Comparison of ENCODE assay signal across 23 mouse cellular contexts in the genomic region with DNA sequence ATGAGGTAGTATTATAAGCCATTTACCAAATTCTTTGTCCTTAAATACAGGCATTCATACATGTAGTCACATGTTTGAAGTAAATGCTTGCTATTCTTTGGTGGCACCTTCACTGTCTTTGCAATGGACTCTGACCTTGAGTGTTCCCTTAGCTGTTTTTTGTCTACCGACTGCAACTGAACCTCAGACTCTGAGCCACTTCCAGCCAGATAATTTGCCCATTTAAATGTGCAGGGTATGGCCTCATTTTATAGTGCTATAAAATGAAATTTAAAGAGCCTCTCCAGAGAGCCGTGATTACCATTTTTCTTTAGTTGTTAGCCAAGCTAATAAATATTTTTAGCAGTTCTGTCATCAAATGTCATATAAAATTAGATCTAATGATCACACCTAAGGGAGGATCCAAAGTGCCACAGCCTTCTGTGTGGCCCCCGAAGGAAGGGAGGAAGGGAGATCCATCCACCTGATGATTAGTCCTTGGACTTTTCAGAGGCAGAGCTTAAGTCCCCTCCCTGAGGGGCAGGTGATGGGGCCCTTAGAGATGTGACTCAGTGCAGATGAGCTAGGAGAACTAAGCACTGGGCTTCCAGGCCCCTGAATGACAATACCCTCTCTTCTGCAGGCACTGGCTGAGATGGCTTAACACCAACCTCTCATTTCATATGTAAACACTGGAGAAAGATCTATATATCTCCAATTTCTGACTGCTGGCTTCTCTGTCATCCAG.
A peak's percentile ranks its signal among the peaks of the same experiment; 100 is the strongest.
DNase-seq lines count a peak whose midpoint lies in the region; ATAC-seq and TF ChIP-seq lines count a peak whose summit lies in the region.
"Had no signal": no experiment of that assay in that cellular context is flagged by ENCODE, and none has a peak within 500 bp of the region (broad histone marks: within the 10 kb centered on the region; RNA-seq: fewer than 3 reads in every experiment).

No protein-coding gene starts in this region.

- no peak for TF ChIP-seq CTCF in layer of hippocampus, adult 2 months (conservative IDR thresholded peaks at IDR 0.05)

- 57% methylated on average over 3 of the region's 3 CpGs for WGBS in intestine, embryonic 16.5 days

- no peaks in the 10 kb centered on the region for H3K9me3 ChIP-seq in intestine, embryonic 16.5 days (ENCODE audit: control insufficient read depth, low read length)
- H3K9me3 ChIP-seq: embryonic facial prominence, embryonic 12.5 days; forebrain, embryonic 13.5 days; forebrain, embryonic 15.5 days had no signal

- ATAC-seq in intestine, embryonic 16.5 days, result peak; percentile 84
- ATAC-seq: activated CD4-positive, CD25-positive, alpha-beta regulatory T cell, adult 4 months; CD4-positive, CD25-positive, alpha-beta regulatory T cell, adult 4 months; forebrain, embryonic 13.5 days; forebrain, embryonic 15.5 days; Patski had no signal

- DNase-seq in layer of hippocampus, adult 2 months (ENCODE audit: low spot score in 2 of 2), result no peak
- no peak for DNase-seq in layer of hippocampus, postnatal 36 days
- no peak for DNase-seq in adrenal gland, postnatal 10 days
- no peak for DNase-seq in cerebellum, adult 8-10 months
- DNase-seq: adrenal gland, postnatal 14 days; adrenal gland, postnatal 36 days; B cell, adult 2 months; cerebellum, adult 11-12 months; cerebellum, adult 2 months; cerebellum, adult 9-11 months; cerebellum, postnatal 14 days; cerebellum, postnatal 36 days; embryo, embryonic 11 days had no signal

- H3K36me3 ChIP-seq in intestine, embryonic 16.5 days (ENCODE audit: control insufficient read depth, insufficient read depth, low read length), result no peaks in the 10 kb centered on the region
- H3K36me3 ChIP-seq: embryonic facial prominence, embryonic 12.5 days; forebrain, embryonic 15.5 days; G1E had no signal

- H3K27ac ChIP-seq in layer of hippocampus, adult 2 months, result 0 out of 2 replicates have a peak overlapping the region, but pooled peaks have one; percentile 63
- H3K27ac ChIP-seq in intestine, embryonic 16.5 days (ENCODE audit: low read length), result no peak overlapping the region
- H3K27ac ChIP-seq: embryonic facial prominence, embryonic 12.5 days; forebrain, embryonic 13.5 days; forebrain, embryonic 15.5 days had no signal

- H3K4me2 ChIP-seq in intestine, embryonic 16.5 days (ENCODE audit: low read depth, low read length), result no peak overlapping the region
- H3K4me2 ChIP-seq: embryonic facial prominence, embryonic 12.5 days; forebrain, embryonic 13.5 days; forebrain, embryonic 15.5 days had no signal

- no peak overlapping the region for H3K4me3 ChIP-seq in layer of hippocampus, adult 2 months
- H3K4me3 ChIP-seq in intestine, embryonic 16.5 days (ENCODE audit: low read length), result no peak overlapping the region
- H3K4me3 ChIP-seq: embryonic facial prominence, embryonic 12.5 days; forebrain, embryonic 13.5 days; forebrain, embryonic 15.5 days had no signal

- H3K4me1 ChIP-seq in intestine, embryonic 16.5 days (ENCODE audit: control insufficient read depth, insufficient read depth, low read length), result no peaks in the 10 kb centered on the region; the same call in 1 of the 2 replicates

- no peak overlapping the region for H3K9ac ChIP-seq in intestine, embryonic 16.5 days (ENCODE audit: low read depth, low read length)
- H3K9ac ChIP-seq: embryonic facial prominence, embryonic 12.5 days; forebrain, embryonic 13.5 days; forebrain, embryonic 15.5 days; forebrain, postnatal 0 days had no signal

- H3K27me3 ChIP-seq in intestine, embryonic 16.5 days (replicated peaks; ENCODE audit: control insufficient read depth, insufficient read depth, low read length), result no peaks in the 10 kb centered on the region
- H3K27me3 ChIP-seq: CH12.LX; embryonic facial prominence, embryonic 12.5 days; forebrain, embryonic 13.5 days; forebrain, embryonic 15.5 days; Patski had no signal
